Comparison of ENCODE assay signal across 7 mouse cellular contexts in genomic region chr12:26295995-26296394, GRCm38 (mm10).
DNase-seq lines count a peak whose midpoint lies in the region; ATAC-seq and TF ChIP-seq lines count a peak whose summit lies in the region.
"Not testable (repeated sequence)": the region's sequence is repeated elsewhere in the genome, so short reads cannot be mapped to it uniquely, and the experiment has no call there.

No protein-coding gene starts in this region.

- H3K4me3 ChIP-seq in E14TG2a.4 (replicated peaks; ENCODE audit: low read length); heart, postnatal 0 days (ENCODE audit: low read depth, low read length); layer of hippocampus, adult 2 months; lung, postnatal 0 days (ENCODE audit: low read depth, low read length): not testable (repeated sequence)

- ATAC-seq in heart, postnatal 0 days (ENCODE audit: insufficient read depth, low read depth); lung, postnatal 0 days: not testable (repeated sequence)

- not testable (repeated sequence) for H3K27me3 ChIP-seq in E14TG2a.4 (ENCODE audit: insufficient read depth, low read length); heart, postnatal 0 days (ENCODE audit: control insufficient read depth, insufficient read depth, low read length); lung, postnatal 0 days (replicated peaks; ENCODE audit: insufficient read depth, low read length); splenic B cell, adult 2 months (ENCODE audit: control insufficient read depth, insufficient read depth, low read length, poor library complexity, severe bottlenecking)

- H3K4me1 ChIP-seq in E14TG2a.4 (replicated peaks; ENCODE audit: low read depth, low read length); heart, postnatal 0 days (ENCODE audit: control insufficient read depth, insufficient read depth); lung, postnatal 0 days (ENCODE audit: insufficient read depth, low read depth, low read length): not testable (repeated sequence)

- TF ChIP-seq CTCF in E14TG2a.4 (conservative IDR thresholded peaks at IDR 0.05; ENCODE audit: low read length), result peak; percentile 30
- peak; percentile 59 for TF ChIP-seq CTCF in heart, postnatal 0 days (IDR thresholded peaks at IDR 0.05; ENCODE audit: low read depth)
- peak; percentile 55 for TF ChIP-seq CTCF in layer of hippocampus, adult 2 months (conservative IDR thresholded peaks at IDR 0.05)
- TF ChIP-seq CTCF in lung, postnatal 0 days (IDR thresholded peaks at IDR 0.05), result peak; percentile 69

- TF ChIP-seq EP300 in heart, postnatal 0 days (IDR thresholded peaks at IDR 0.05; ENCODE audit: low read depth); lung, postnatal 0 days (IDR thresholded peaks at IDR 0.05): not testable (repeated sequence)

- H3K9me3 ChIP-seq in E14TG2a.4 (ENCODE audit: low read length); heart, postnatal 0 days (replicated peaks; ENCODE audit: control insufficient read depth, low read length); lung, postnatal 0 days (ENCODE audit: low read length): not testable (repeated sequence)

- not testable (repeated sequence) for H3K36me3 ChIP-seq in E14TG2a.4 (ENCODE audit: insufficient read depth, low read length); heart, postnatal 0 days (replicated peaks; ENCODE audit: control insufficient read depth, insufficient read depth, low read length); lung, postnatal 0 days (ENCODE audit: insufficient read depth, low read length); splenic B cell, adult 2 months (ENCODE audit: control insufficient read depth, insufficient read depth, low read length, poor library complexity, severe bottlenecking)

- not testable (repeated sequence) for H3K4me2 ChIP-seq in heart, postnatal 0 days (ENCODE audit: low read depth, low read length); lung, postnatal 0 days (replicated peaks; ENCODE audit: low read depth, low read length)

- peak; percentile 30 to 34 for DNase-seq in cerebellum, adult 18-20 months
- DNase-seq in embryo, embryonic 11 days, result peak; percentile 17
- DNase-seq in heart, postnatal 0 days (ENCODE audit: low spot score); layer of hippocampus, adult 2 months (ENCODE audit: low spot score in 2 of 2); lung, postnatal 0 days (ENCODE audit: low spot score): not testable (repeated sequence)
- peak; percentile 63 for DNase-seq in splenic B cell, adult 2 months (ENCODE audit: low read depth, low spot score)

- 10% methylated on average over 1 of the region's 1 CpGs for WGBS in heart, postnatal 0 days
- 18% methylated on average over 1 of the region's 1 CpGs for WGBS in lung, postnatal 0 days

- H3K9ac ChIP-seq in heart, postnatal 0 days (replicated peaks; ENCODE audit: low read depth, low read length); lung, postnatal 0 days (replicated peaks; ENCODE audit: low read depth): not testable (repeated sequence)

- not testable (repeated sequence) for H3K27ac ChIP-seq in heart, postnatal 0 days (ENCODE audit: low read depth); layer of hippocampus, adult 2 months; lung, postnatal 0 days (ENCODE audit: low read length)
